Mouse (Mus musculus) heart, adult 2 months (tissue): ENCODE measurements around the gene Bcl3. TPM values are rescaled to one million over a fixed set of nuclear protein-coding genes. Genes with fewer than 3 reads are reported as not detected.

ENCODE experiments used
- DNase-seq, 2 experiments: peaks; one replicate each; pipeline ENCODE4 v3.0.0; 2021
- H3K27ac ChIP-seq: fragments of 200-600 bp; 2 replicates; pipeline ENCODE4 v1.8.1; 2022
- H3K27me3 ChIP-seq: fragments of 200-500 bp; 2 replicates; pipeline ENCODE4 v1.6.1; 2012; ENCODE audit warnings: mild to moderate bottlenecking, low read length, inconsistent platforms, mixed read lengths; ENCODE audit not compliant: control insufficient read depth, insufficient read depth
- H3K36me3 ChIP-seq: fragments of 200-500 bp; 2 replicates; pipeline ENCODE4 v1.6.1; 2012; ENCODE audit warnings: low read length, inconsistent platforms; ENCODE audit not compliant: control insufficient read depth, insufficient read depth
- H3K4me1 ChIP-seq: fragments of 200-500 bp; 2 replicates; pipeline ENCODE4 v1.6.1; 2011; ENCODE audit warnings: low read length; ENCODE audit not compliant: control insufficient read depth, insufficient read depth
- H3K4me3 ChIP-seq: fragments of 200-600 bp; 2 replicates; pipeline ENCODE4 v1.8.1; 2022
- H3K79me2 ChIP-seq: fragments of 200-500 bp; replicated peaks from 2 replicates; pipeline ENCODE4 v1.6.1; 2012; ENCODE audit warnings: mild to moderate bottlenecking, inconsistent platforms, low read length, moderate library complexity, mixed read lengths; ENCODE audit not compliant: control insufficient read depth, insufficient read depth
- H3K9ac ChIP-seq: fragments of 200-500 bp; 2 replicates; pipeline ENCODE4 v1.6.1; 2012; ENCODE audit warnings: low read depth, mild to moderate bottlenecking, control low read depth, inconsistent platforms, low read length, mixed read lengths
- EP300 ChIP-seq: fragments of 200-500 bp; IDR thresholded peaks from 2 replicates; pipeline ENCODE4 v1.6.1; 2011; ENCODE audit warnings: low read depth, low read length, control low read depth; ENCODE audit not compliant: insufficient read depth
- WGBS: fragments of 180-500 bp; shearing (Covaris S2); methylation state at CpG from one replicate; pipeline ENCODE4 v1.1.7; 2018; 5-methylcytosine and 5-hydroxymethylcytosine counted together
- intact Hi-C: fragments of 180-260 bp; cut with DNase I; formaldehyde crosslinking; loops from one replicate; pipeline ENCODE4 v1.15.1; 2025
- polyA plus RNA-seq: library from polyadenylated mRNA; depleted of rRNA; stranded (reverse); fragments of >200 nt; gene quantifications from 2 replicates; pipeline ENCODE4 v1.2.3, GENCODE M21; 2012; rRNA removed
- total RNA-seq, 2 experiments: library from RNA; stranded (reverse); gene quantifications; 2 replicates each; pipeline ENCODE4 v1.2.3; 2021

Gene Bcl3
- total and polyA plus RNA-seq, 3 experiments, result 3.5 to 11.9 (median 6.1) TPM

DNA sequence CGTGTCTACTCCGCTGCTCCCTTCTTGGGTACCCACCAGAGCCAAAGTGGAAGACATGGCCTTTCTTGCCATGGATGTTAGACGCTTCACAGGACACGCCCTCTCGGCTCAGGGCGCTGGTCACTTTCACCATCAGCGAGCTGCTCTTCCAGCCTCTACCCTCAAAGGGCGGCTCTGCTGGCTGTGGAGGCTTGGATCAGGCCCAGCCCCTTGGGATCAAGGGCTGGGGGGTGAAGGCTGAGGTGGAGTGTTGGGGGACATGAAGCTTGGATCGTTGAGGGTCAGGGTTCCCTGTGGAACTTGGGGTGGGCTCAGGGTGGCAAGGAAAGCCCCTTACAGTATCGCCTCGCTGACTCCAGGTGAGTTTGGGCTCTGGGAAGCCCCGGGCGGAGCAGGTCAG lies 63.9 kb downstream of the Bcl3 start:
- no peak for DNase-seq
- Histone ChIP-seq H3K4me1 (peaks cover 22% of the 10 kb centered on the region), H3K79me2 (no peaks in the 10 kb centered on the region), H3K4me3 (no peak overlapping the region), H3K27me3 (no peaks in the 10 kb centered on the region), H3K9ac (no peak overlapping the region), H3K27ac (no peak overlapping the region), H3K36me3 (peaks cover 20% of the 10 kb centered on the region)
- no peak for TF ChIP-seq EP300
- intact Hi-C loops, result no loop called here
- WGBS, result 85% methylated on average over 13 of the region's 13 CpGs

Other genes starting within 250 kb of the Bcl3 start
- under 1 TPM; 0.42 to 0.43 TPM for gene Zfp296, start 245.5 kb downstream of the Bcl3 start, total RNA-seq
- 0.82 and 1.0 TPM in 2 replicates for gene Zfp296, start 245.5 kb downstream of the Bcl3 start, polyA plus RNA-seq
- 10 to 100 TPM; 48.5 to 48.6 TPM for gene Gemin7, start 245.2 kb downstream of the Bcl3 start, total RNA-seq
- gene Gemin7, start 245.2 kb downstream of the Bcl3 start, polyA plus RNA-seq, result 75.2 and 87.3 TPM in 2 replicates
- 10 to 100 TPM; 13.9 to 14.0 TPM for gene Clasrp, start 218.3 kb downstream of the Bcl3 start, total RNA-seq
- 26.1 and 32.0 TPM in 2 replicates for gene Clasrp, start 218.3 kb downstream of the Bcl3 start, polyA plus RNA-seq
- 1 to 10 TPM; 7.1 to 7.6 TPM for gene Relb, start 193.3 kb downstream of the Bcl3 start, total RNA-seq
- 9.5 and 12.1 TPM in 2 replicates for gene Relb, start 193.3 kb downstream of the Bcl3 start, polyA plus RNA-seq
- gene Clptm1, start 157.7 kb downstream of the Bcl3 start, total RNA-seq, result 10 to 100 TPM; 61.7 to 74.9 TPM
- 70.1 and 123 TPM in 2 replicates for gene Clptm1, start 157.7 kb downstream of the Bcl3 start, polyA plus RNA-seq
- under 1 TPM in 1 of 2 experiments, not detected in 1; 0.47 TPM for gene Apoc2, start 144.8 kb downstream of the Bcl3 start, total RNA-seq
- gene Apoc2, start 144.8 kb downstream of the Bcl3 start, polyA plus RNA-seq, result not detected in 2 replicates
- not detected for gene Gm44805, start 141.3 kb downstream of the Bcl3 start, total RNA-seq
- gene Gm44805, start 141.3 kb downstream of the Bcl3 start, polyA plus RNA-seq, result not detected in 2 replicates
- not detected for gene Apoc4, start 141.3 kb downstream of the Bcl3 start, total RNA-seq
- 0.82 TPM in 1 of 2 replicates, not detected in the other for gene Apoc4, start 141.3 kb downstream of the Bcl3 start, polyA plus RNA-seq
- gene Apoc1, start 130.1 kb downstream of the Bcl3 start, total RNA-seq, result 1 to 10 TPM; 2.7 to 4.2 TPM
- 3.1 and 7.2 TPM in 2 replicates for gene Apoc1, start 130.1 kb downstream of the Bcl3 start, polyA plus RNA-seq
- 100 to 1,000 TPM; 278 to 293 TPM for gene Apoe, start 123.6 kb downstream of the Bcl3 start, total RNA-seq
- 456 and 519 TPM in 2 replicates for gene Apoe, start 123.6 kb downstream of the Bcl3 start, polyA plus RNA-seq
- 10 to 100 TPM; 92.7 to 98.2 TPM for gene Tomm40, start 107.3 kb downstream of the Bcl3 start, total RNA-seq
- gene Tomm40, start 107.3 kb downstream of the Bcl3 start, polyA plus RNA-seq, result 81.9 and 91.2 TPM in 2 replicates
- 10 to 100 TPM; 30.2 to 41.4 TPM for gene Nectin2, start 72.3 kb downstream of the Bcl3 start, total RNA-seq
- gene Nectin2, start 72.3 kb downstream of the Bcl3 start, polyA plus RNA-seq, result 29.4 and 30.7 TPM in 2 replicates
- gene Bcam, start 51.8 kb downstream of the Bcl3 start, total RNA-seq, result 100 to 1,000 TPM; 190 to 214 TPM
- gene Bcam, start 51.8 kb downstream of the Bcl3 start, polyA plus RNA-seq, result 240 and 262 TPM in 2 replicates
- under 1 TPM; 0.63 to 0.77 TPM for gene Cblc, start 26.0 kb downstream of the Bcl3 start, total RNA-seq
- 0.41 and 1.2 TPM in 2 replicates for gene Cblc, start 26.0 kb downstream of the Bcl3 start, polyA plus RNA-seq
- gene Gm19345, start 29.2 kb upstream of the Bcl3 start, total RNA-seq, result not detected
- gene Gm19345, start 29.2 kb upstream of the Bcl3 start, polyA plus RNA-seq, result not detected in 2 replicates
- under 1 TPM in 1 of 2 experiments, not detected in 1; 0.14 TPM for gene Ceacam16, start 38.5 kb upstream of the Bcl3 start, total RNA-seq
- gene Ceacam16, start 38.5 kb upstream of the Bcl3 start, polyA plus RNA-seq, result 0.35 and 0.66 TPM in 2 replicates
- gene Ceacam19, start 65.2 kb upstream of the Bcl3 start, total RNA-seq, result not detected
- gene Ceacam19, start 65.2 kb upstream of the Bcl3 start, polyA plus RNA-seq, result not detected in 2 replicates
- 10 to 100 TPM; 20.1 to 24.5 TPM for gene Pvr, start 98.4 kb upstream of the Bcl3 start, total RNA-seq
- 18.1 and 34.0 TPM in 2 replicates for gene Pvr, start 98.4 kb upstream of the Bcl3 start, polyA plus RNA-seq
- 1 to 10 TPM; 1.9 to 2.9 TPM for gene Igsf23, start 128.0 kb upstream of the Bcl3 start, total RNA-seq
- 8.6 and 9.9 TPM in 2 replicates for gene Igsf23, start 128.0 kb upstream of the Bcl3 start, polyA plus RNA-seq
- not detected for gene Ceacam20, start 142.6 kb upstream of the Bcl3 start, total RNA-seq
- not detected in 2 replicates for gene Ceacam20, start 142.6 kb upstream of the Bcl3 start, polyA plus RNA-seq
- gene Nlrp9b, start 168.7 kb upstream of the Bcl3 start, total RNA-seq, result not detected
- gene Nlrp9b, start 168.7 kb upstream of the Bcl3 start, polyA plus RNA-seq, result not detected in 2 replicates